Mouse (Mus musculus): ENCODE results near the gene Rab3gap1.

DNA sequence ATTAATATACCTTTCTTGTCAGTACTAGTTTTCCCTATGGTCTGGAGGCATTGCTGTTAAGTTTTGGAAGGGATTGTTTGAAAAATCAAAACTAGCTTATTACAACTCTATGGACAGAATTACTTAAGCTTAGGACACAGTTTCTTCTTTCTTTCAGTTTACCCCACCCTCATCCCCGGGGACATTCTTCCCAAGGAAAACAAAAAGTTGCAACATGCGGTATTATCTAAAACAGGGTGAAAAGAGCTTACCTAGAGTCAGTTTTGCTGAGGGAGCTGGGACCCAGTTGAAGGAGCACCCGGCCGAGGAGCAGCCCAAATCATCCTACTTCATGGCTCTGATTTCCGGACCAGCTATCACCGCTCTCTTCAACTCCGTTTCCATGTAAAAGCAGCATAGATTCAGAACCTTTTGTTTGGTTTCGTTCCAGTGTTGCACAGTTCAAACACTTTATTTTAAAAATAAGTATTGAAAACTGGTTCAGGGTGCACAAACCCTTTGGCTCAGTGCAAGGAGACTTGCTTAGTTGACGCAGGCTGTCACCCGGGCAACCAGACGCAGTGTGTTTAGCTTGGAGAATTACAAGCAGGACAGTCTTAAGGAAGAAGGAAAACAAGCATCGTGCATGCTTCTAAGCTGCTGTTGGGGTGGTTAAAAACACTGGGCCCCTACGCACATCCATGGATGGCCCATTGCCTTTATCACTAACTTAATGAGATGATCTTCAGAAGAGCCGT is 13.9 kb upstream of the Rab3gap1 start, which contains the start of gene Map3k19:
- TF ChIP-seq CTCF (IDR thresholded peaks at IDR 0.05; ENCODE audit: low read depth, low read length) (no peak), POLR2A (IDR thresholded peaks at IDR 0.05; ENCODE audit: borderline replicate concordance, low read depth, low read length) (no peak)

Measured in bone marrow macrophage, adult 2 months (primary cell).